Mouse (Mus musculus) midbrain, embryonic 12.5 days (tissue): ENCODE measurements around the gene Eipr1. TPM values are rescaled to one million over a fixed set of nuclear protein-coding genes. Genes with fewer than 3 reads are reported as not detected.
"Not testable (repeated sequence)": the region's sequence is repeated elsewhere in the genome, so short reads cannot be mapped to it uniquely, and the experiment has no call there.

Experiments used
- ATAC-seq: fragments of 200-750 bp; cut with Nextera tagmentation; 2 replicates; pipeline ENCODE4 v1.8.0; 2017; ENCODE audit warnings: low read depth, moderate TSS enrichment, moderate library complexity; ENCODE audit not compliant: low FRiP score
- H3K27ac ChIP-seq: fragments of 300-500 bp; sonication (generic); replicated peaks from 2 replicates; pipeline ENCODE4 v1.5.1; 2016; ENCODE audit warnings: mild to moderate bottlenecking
- H3K27me3 ChIP-seq: fragments of 300-500 bp; sonication (generic); 2 replicates; pipeline ENCODE4 v1.6.1; 2016; ENCODE audit warnings: mild to moderate bottlenecking
- H3K36me3 ChIP-seq: fragments of 300-500 bp; sonication (generic); 2 replicates; pipeline ENCODE4 v1.6.1; 2016
- H3K4me1 ChIP-seq: fragments of 300-500 bp; sonication (generic); 2 replicates; pipeline ENCODE4 v1.6.1; 2016
- H3K4me2 ChIP-seq: fragments of 300-500 bp; sonication (generic); replicated peaks from 2 replicates; pipeline ENCODE4 v1.6.1; 2016; ENCODE audit warnings: mild to moderate bottlenecking, moderate library complexity
- H3K4me3 ChIP-seq: fragments of 300-500 bp; sonication (generic); 2 replicates; pipeline ENCODE4 v1.5.1; 2016; ENCODE audit warnings: mild to moderate bottlenecking
- H3K9ac ChIP-seq: fragments of 300-500 bp; sonication (generic); replicated peaks from 2 replicates; pipeline ENCODE4 v1.6.1; 2016; ENCODE audit warnings: mild to moderate bottlenecking, moderate library complexity
- H3K9me3 ChIP-seq: fragments of 300-500 bp; sonication (generic); 2 replicates; pipeline ENCODE4 v1.6.1; 2016; ENCODE audit warnings: mild to moderate bottlenecking
- WGBS: fragments of 180-500 bp; shearing (Covaris S2); methylation state at CpG from one replicate; pipeline ENCODE4 v1.1.7; 2016; 5-methylcytosine and 5-hydroxymethylcytosine counted together
- polyA plus RNA-seq: library from polyadenylated mRNA; unstranded; fragments of >200 nt; fragmentation: Nextera tagmentation; extraction: Ambion mirVana; gene quantifications from 2 replicates; pipeline ENCODE4 v1.2.1, GENCODE M21; 2016

The Eipr1 gene
- polyA plus RNA-seq, 1 experiment from 2014 or later: 53.6 TPM

DNA sequence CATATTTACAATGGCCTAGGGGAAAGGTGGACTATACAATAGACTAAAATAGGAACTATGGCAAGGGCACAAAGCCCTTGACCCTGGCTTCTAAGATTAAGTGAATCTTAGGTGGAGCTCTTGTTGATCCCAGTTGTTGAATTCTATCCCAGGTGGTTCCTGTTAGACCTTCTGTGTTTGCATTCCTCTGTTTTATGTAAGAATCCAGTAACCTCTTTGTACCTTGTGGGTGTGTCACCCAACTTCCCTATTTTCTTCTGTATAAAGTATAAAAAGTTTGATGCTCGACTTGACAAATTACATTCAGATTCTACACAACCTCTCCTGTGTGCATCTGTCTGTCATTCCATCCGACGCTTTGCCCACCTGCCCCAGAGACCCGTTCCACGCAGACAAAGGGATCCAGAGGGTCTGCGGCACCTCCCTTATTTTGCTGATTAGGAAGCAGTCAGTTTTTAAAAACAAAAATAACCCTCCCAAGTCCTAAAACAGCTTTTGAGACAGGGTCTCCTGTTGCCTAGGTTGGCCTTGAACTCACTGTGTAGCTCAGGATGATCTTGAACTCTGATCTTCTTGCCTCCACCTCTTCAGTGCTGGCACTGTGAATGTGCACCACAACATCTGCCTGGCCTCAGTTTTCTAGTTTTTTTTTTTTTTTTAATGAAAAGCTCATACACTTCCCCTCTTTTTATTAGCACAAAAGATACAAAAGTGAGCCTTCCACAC is 17.9 kb upstream of the Eipr1 start:
- H3K4me3 ChIP-seq, H3K27ac ChIP-seq, ATAC-seq, H3K9me3 ChIP-seq, H3K4me1 ChIP-seq, H3K27me3 ChIP-seq, H3K9ac ChIP-seq, H3K4me2 ChIP-seq: not testable (repeated sequence)
- WGBS: over 99% methylated on average over 6 of the region's 6 CpGs
- H3K36me3 ChIP-seq: peaks cover 57% of the 10 kb centered on the region

DNA sequence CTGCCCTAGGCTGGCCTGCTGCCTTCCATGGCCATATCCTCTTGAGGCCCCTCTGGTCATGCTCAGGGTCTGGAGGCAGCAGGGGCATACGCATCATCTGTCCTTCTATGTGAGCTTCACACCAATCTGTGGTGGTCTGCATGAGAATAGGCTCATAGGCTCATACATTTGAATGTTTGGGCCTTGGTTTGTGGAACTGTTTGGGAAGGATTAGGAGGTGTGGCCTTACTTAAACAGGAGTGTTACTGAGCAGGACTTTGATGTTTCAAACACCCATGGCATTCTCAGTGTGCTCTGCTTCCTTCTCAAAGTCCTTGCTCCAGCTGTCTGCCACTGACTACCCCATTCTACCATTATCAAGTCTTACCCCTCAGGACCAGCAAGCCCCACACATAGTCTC is 17.3 kb upstream of the Eipr1 start:
- Histone ChIP-seq H3K4me1 (no peaks in the 10 kb centered on the region), H3K27ac (no peak overlapping the region), H3K36me3 (peaks cover 51% of the 10 kb centered on the region), H3K4me3 (no peak overlapping the region), H3K27me3 (no peaks in the 10 kb centered on the region), H3K9me3 (no peaks in the 10 kb centered on the region; the same call in 1 of the 2 replicates), H3K4me2 (no peak overlapping the region), H3K9ac (no peak overlapping the region)
- 96% methylated on average over 1 of the region's 1 CpGs for WGBS
- no peak for ATAC-seq

DNA sequence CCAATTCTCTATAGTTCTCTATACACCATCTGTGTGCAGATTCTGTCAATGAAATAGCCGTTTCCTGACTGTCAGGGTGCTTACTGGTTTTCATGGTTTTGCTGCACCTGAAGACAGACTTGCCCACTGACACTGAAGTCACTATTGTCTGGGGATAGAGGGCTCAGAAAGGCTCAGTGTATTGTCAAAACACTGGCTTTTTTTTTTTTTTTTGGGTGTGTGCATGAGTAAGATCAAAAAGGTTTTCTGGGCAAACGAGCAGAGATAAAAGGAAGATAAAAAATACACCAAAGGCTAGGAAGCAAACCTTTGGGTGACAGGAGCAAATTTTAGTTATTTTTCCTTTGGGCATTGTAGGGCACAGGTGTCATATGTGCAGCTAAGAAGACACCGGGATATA is 16.3 kb upstream of the Eipr1 start:
- Histone ChIP-seq H3K36me3 (peaks cover 48% of the 10 kb centered on the region), H3K9ac (no peak overlapping the region), H3K9me3 (no peaks in the 10 kb centered on the region; the same call in 1 of the 2 replicates), H3K27ac (no peak overlapping the region), H3K4me1 (no peaks in the 10 kb centered on the region), H3K4me2 (no peak overlapping the region), H3K27me3 (no peaks in the 10 kb centered on the region), H3K4me3 (no peak overlapping the region)
- 95% methylated on average over 3 of the region's 3 CpGs for WGBS
- ATAC-seq: no peak

DNA sequence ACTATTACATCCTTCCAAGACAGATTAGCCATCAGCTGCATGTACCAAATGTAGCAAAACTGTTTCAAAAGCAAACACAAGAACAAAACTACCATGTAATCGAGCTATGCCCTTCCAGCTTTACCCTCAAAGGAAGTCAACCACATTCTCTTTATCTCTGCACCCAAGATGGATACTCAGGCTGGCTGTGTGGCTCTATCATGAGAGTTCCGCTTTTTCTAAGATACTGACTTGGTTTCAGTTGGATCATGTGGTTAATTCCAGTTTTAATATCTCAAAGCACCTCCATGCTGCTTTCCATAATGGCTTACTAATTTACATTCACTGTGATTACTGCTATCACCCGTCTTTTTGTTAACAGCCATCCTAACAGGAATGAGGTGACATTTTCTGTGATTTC is 8.3 kb upstream of the Eipr1 start:
- Histone ChIP-seq H3K4me2 (no peak overlapping the region), H3K4me1 (no peaks in the 10 kb centered on the region), H3K9me3 (no peaks in the 10 kb centered on the region), H3K36me3 (peaks cover 37% of the 10 kb centered on the region), H3K9ac (no peak overlapping the region), H3K27ac (no peak overlapping the region), H3K27me3 (no peaks in the 10 kb centered on the region), H3K4me3 (no peak overlapping the region)
- WGBS: 83% methylated on average over 3 of the region's 3 CpGs
- no peak for ATAC-seq

DNA sequence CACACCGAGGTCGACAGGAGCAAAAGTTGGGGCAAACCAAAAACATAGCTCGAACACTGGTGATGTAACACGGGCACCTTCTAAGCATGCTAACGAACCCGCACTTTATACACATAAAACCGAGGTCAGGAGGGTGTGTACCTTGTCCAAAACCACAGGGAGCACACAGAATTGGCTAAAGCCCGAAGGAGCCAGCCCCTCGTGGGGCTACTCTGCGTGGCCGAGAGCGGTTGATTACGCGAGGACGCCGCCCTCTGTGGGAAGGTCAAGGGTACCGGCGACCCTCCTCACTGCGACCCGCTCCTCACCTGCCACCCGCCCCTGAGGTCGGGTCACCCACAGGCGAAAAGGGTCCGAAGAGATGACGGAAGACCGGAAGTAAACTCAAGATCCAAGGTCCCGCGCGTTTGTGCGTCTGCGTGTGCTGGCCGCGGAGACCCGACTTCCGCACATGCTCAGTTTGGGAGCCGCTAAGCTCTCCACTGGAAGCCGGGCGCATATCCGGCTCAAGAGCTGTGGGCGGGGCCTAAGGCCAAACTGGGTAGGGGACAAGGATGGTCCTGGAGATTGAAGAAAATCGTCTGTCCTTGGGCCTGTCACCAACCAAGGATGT is 1.5 kb upstream of the Eipr1 start, which contains the start of gene Trappc12:
Trappc12 (minus strand) TSS at position 452 of the 613 bp plus-strand sequence.
- Histone ChIP-seq H3K27me3 (no peaks in the 10 kb centered on the region), H3K9me3 (no peaks in the 10 kb centered on the region), H3K27ac (peak within 1 kb of the TSS; percentile 50), H3K4me2 (peak within 1 kb of the TSS; percentile 83), H3K36me3 (peaks cover 21% of the 10 kb centered on the region), H3K4me1 (peaks cover 21% of the 10 kb centered on the region), H3K9ac (peak within 1 kb of the TSS; percentile 77), H3K4me3 (peak within 1 kb of the TSS; percentile 86)
- 2% methylated on average over 41 of the region's 41 CpGs for WGBS
- ATAC-seq: peak; percentile 91

DNA sequence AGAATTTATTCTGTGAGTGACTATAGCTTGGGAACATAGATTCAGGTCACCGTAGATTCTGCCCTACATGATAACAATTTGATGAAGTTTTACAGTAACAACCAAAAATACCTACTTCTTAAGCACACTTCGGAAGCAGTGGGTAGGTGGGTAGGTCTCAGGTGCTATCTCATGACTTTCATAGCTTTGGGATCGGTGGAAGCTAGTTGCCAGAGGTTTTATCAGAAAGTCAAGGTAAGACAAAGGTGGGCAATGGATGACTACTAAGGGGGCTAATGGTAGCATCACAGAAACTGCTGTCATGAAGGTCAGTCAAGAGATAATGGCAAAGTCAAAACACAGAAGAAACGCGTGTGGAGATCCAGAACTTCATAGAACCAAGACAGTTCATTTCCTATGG is 727 bp upstream of the Eipr1 start:
- Histone ChIP-seq H3K27me3 (no peaks in the 10 kb centered on the region), H3K4me3 (no peak overlapping the region), H3K9me3 (no peaks in the 10 kb centered on the region), H3K4me2 (peak overlapping the region; percentile 83), H3K27ac (0 out of 2 replicates have a peak overlapping the region, but pooled peaks have one; percentile 16), H3K9ac (no peak overlapping the region), H3K4me1 (peaks cover 21% of the 10 kb centered on the region), H3K36me3 (peaks cover 14% of the 10 kb centered on the region)
- ATAC-seq: no peak
- 95% methylated on average over 5 of the region's 5 CpGs for WGBS

DNA sequence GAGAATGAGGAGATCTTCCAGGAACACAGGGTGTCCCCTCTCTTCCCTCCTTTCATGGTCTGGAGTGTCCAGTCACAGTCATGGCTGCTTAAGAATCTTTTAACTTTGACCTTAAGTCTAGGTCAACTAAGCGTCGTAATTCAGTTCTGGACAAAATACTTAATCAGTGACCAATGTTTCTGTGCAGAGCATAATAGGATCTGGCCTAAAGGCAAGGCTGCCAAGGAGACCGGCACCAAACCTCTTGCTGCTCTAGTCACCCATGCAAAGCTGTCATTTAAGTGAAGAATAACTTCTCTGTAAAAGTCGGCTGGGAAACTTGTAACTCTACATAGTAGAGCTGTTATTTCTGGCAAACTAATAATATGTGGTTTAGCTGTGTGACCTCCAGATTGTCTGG is 4.4 kb downstream of the Eipr1 start:
- WGBS: 85% methylated on average over 4 of the region's 4 CpGs
- no peak overlapping the region for H3K4me3 ChIP-seq

DNA sequence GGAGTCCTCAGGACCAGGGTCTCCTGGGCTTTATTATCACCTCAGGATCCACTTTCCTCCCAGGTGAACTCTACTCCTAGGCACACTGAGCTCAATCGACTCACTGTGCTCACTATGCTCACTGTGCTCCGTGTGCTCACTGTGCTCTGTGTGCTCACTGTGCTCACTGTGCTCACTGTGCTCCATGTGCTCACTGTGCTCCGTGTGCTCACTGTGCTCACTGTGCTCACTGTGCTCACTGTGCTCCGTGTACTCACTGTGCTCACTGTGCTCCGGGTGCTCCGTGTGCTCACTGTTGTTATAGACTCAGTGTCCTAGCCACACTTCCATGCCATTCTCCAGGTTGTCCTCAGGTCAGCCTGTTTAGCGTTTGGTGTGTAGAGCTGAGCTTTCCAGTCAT is 18.4 kb downstream of the Eipr1 start:
- no peaks in the 10 kb centered on the region for H3K9me3 ChIP-seq
- no peak overlapping the region for H3K9ac ChIP-seq
- no peak overlapping the region for H3K4me2 ChIP-seq
- H3K4me1 ChIP-seq: peaks cover 7% of the 10 kb centered on the region; the same call in 1 of the 2 replicates
- no peak overlapping the region for H3K4me3 ChIP-seq
- ATAC-seq: no peak
- 94% methylated on average over 7 of the region's 7 CpGs for WGBS
- peaks cover 20% of the 10 kb centered on the region; the same call in 1 of the 2 replicates for H3K36me3 ChIP-seq
- no peaks in the 10 kb centered on the region for H3K27me3 ChIP-seq
- no peak overlapping the region for H3K27ac ChIP-seq

More for the DNA sequence above, 4.4 kb downstream of the Eipr1 start:
- 0 out of 2 replicates have a peak, but pooled peaks cover 3% of the 10 kb centered on the region for H3K36me3 ChIP-seq
- H3K27me3 ChIP-seq: no peaks in the 10 kb centered on the region
- no peak overlapping the region for H3K9ac ChIP-seq
- H3K9me3 ChIP-seq: no peaks in the 10 kb centered on the region
- H3K27ac ChIP-seq: no peak overlapping the region
- H3K4me1 ChIP-seq: peaks cover 14% of the 10 kb centered on the region
- H3K4me2 ChIP-seq: no peak overlapping the region
- no peak for ATAC-seq

DNA sequence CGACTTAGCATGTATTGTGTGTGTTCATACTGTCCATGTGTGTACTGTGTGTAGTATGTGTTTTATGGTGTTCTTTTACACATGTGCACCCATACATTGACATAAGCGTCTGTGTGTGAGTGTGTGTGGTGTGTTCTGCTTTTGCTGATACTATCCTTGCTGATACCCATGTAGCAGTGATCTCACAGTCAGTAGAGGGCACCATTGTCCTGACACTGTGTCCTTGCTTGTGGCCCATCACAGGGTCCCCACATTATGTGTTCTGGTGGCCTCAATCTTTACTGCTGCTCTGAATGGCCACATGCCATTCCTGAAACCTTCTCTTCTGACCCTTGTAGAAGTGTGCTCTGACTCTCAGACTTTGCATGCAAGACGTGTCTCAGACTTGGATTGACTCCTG is 22.2 kb downstream of the Eipr1 start:
- Histone ChIP-seq H3K4me1 (peaks cover 12% of the 10 kb centered on the region; the same call in 1 of the 2 replicates), H3K4me3 (no peak overlapping the region), H3K9me3 (no peaks in the 10 kb centered on the region), H3K27ac (no peak overlapping the region), H3K36me3 (peaks cover 8% of the 10 kb centered on the region; the same call in 1 of the 2 replicates), H3K4me2 (no peak overlapping the region), H3K9ac (no peak overlapping the region), H3K27me3 (no peaks in the 10 kb centered on the region)
- WGBS: 83% methylated on average over 3 of the region's 3 CpGs
- ATAC-seq: no peak; the same call in 1 of the 2 replicates

DNA sequence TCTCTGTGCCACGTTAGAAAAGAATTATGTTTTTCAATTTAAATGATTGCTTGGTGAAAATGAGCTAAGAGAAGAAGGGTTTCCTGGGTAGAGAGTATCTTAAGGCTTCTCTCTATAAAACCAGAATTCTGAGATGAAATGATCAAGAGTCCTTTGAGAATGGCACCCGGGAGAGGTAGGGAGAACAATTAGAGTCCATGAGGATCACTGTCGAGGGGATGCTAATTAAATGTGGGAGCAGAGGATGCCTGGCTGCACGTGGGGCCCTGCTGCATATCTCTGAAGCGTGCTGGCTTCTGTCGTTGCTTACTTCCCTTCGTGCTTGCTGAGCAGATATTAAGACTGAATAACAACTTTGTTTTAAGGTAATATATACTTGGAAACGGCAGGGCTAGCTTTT is 23.5 kb downstream of the Eipr1 start:
- H3K9ac ChIP-seq: no peak overlapping the region
- peaks cover 12% of the 10 kb centered on the region; the same call in 1 of the 2 replicates for H3K4me1 ChIP-seq
- no peak overlapping the region for H3K4me2 ChIP-seq
- peaks cover 3% of the 10 kb centered on the region; the same call in 1 of the 2 replicates for H3K36me3 ChIP-seq
- 41% methylated on average over 8 of the region's 8 CpGs for WGBS
- no peaks in the 10 kb centered on the region for H3K27me3 ChIP-seq
- ATAC-seq: no peak
- no peaks in the 10 kb centered on the region for H3K9me3 ChIP-seq
- H3K27ac ChIP-seq: 0 out of 2 replicates have a peak overlapping the region, but pooled peaks have one; percentile 39
- no peak overlapping the region for H3K4me3 ChIP-seq

DNA sequence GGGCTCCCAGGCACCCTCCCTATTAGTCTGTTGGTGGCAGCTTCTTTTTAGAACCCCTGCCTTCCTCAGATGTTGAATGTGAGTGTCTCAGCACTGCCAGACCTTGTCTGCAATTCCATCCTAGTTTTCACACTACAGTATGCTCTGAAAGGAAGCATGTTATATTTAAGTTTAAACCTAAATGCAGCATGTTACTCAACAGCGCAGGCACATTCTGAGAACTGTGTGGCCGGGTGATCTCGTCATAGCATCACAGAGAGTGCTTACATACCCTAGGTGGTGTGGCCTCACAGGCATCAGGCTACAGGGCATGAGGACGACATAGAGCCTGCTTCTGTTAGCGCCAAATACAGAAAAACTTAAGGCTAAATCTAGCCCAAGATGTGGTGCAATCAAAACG is 24.0 kb downstream of the Eipr1 start:
- no peaks in the 10 kb centered on the region for H3K27me3 ChIP-seq
- H3K9me3 ChIP-seq: no peaks in the 10 kb centered on the region

DNA sequence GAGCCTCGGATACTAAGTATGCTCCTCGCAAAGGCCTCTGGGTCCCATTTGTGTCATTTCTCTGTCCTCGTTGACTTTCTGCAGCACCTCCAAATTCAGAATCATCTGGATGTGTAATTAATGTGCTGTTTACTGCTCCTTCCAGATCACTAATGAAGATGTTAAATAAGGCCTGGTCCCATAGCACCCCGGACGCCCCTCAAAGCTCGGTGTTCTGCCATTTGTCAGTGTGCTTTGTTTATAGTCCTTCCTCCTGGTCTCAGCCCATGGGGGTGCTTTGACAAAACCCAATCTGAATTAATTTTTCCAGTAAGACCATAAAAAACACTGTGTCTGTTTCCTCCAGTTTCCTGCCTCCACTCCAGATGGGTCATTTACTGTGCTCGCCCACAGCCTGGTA is 28.6 kb downstream of the Eipr1 start:
- WGBS: 80% methylated on average over 7 of the region's 7 CpGs
- no peaks in the 10 kb centered on the region for H3K9me3 ChIP-seq
- H3K4me3 ChIP-seq: no peak overlapping the region
- H3K4me1 ChIP-seq: peaks cover 16% of the 10 kb centered on the region
- H3K27me3 ChIP-seq: no peaks in the 10 kb centered on the region
- no peak for ATAC-seq
- no peaks in the 10 kb centered on the region for H3K36me3 ChIP-seq
- H3K4me2 ChIP-seq: no peak overlapping the region
- H3K9ac ChIP-seq: no peak overlapping the region
- H3K27ac ChIP-seq: no peak overlapping the region

More for the DNA sequence above, 24.0 kb downstream of the Eipr1 start:
- H3K4me1 ChIP-seq: peaks cover 12% of the 10 kb centered on the region; the same call in 1 of the 2 replicates
- 89% methylated on average over 6 of the region's 6 CpGs for WGBS
- peaks cover 3% of the 10 kb centered on the region; the same call in 1 of the 2 replicates for H3K36me3 ChIP-seq
- no peak overlapping the region for H3K27ac ChIP-seq
- no peak overlapping the region for H3K9ac ChIP-seq
- no peak overlapping the region for H3K4me3 ChIP-seq
- no peak overlapping the region for H3K4me2 ChIP-seq
- ATAC-seq: no peak
